Mouse (Mus musculus): ENCODE measurements around the gene Runx2.

Gene Runx2

GRCm38 (mm10) chr17:44660121-44660806 is 154.3 kb downstream of the Runx2 start:
- DNase-seq (ENCODE audit: low spot score) = no peak

GRCm38 (mm10) chr17:44654503-44654902 is 160.1 kb downstream of the Runx2 start:
- no peak for DNase-seq (ENCODE audit: low spot score)

GRCm38 (mm10) chr17:44653081-44653480 is 161.5 kb downstream of the Runx2 start:
- no peak for DNase-seq (ENCODE audit: low spot score)

GRCm38 (mm10) chr17:44652054-44652453 is 162.5 kb downstream of the Runx2 start:
- no peak for DNase-seq (ENCODE audit: low spot score)

GRCm38 (mm10) chr17:44651613-44652012 is 163.0 kb downstream of the Runx2 start:
- DNase-seq (ENCODE audit: low spot score) = no peak

- DNase-seq (ENCODE audit: low spot score) = no peak
Measured at GRCm38 (mm10) chr17:44650431-44650830, 164.2 kb downstream of the Runx2 start.

GRCm38 (mm10) chr17:44649056-44649455 is 165.5 kb downstream of the Runx2 start:
- no peak for DNase-seq (ENCODE audit: low spot score)

GRCm38 (mm10) chr17:44647916-44648315 is 166.7 kb downstream of the Runx2 start:
- no peak for DNase-seq (ENCODE audit: low spot score)

GRCm38 (mm10) chr17:44645146-44645545 is 169.5 kb downstream of the Runx2 start:
- no peak for DNase-seq (ENCODE audit: low spot score)

GRCm38 (mm10) chr17:44643260-44643659 is 171.3 kb downstream of the Runx2 start:
- DNase-seq (ENCODE audit: low spot score) = no peak

- no peak for DNase-seq (ENCODE audit: low spot score)
Measured at GRCm38 (mm10) chr17:44642126-44642525, 172.5 kb downstream of the Runx2 start.

GRCm38 (mm10) chr17:44640910-44641309 is 173.7 kb downstream of the Runx2 start:
- DNase-seq (ENCODE audit: low spot score) = no peak

- DNase-seq (ENCODE audit: low spot score) = no peak
Measured at GRCm38 (mm10) chr17:44639446-44639845, 175.2 kb downstream of the Runx2 start.

- DNase-seq (ENCODE audit: low spot score) = no peak
Measured at GRCm38 (mm10) chr17:44637181-44637880, 177.3 kb downstream of the Runx2 start.

- no peak for DNase-seq (ENCODE audit: low spot score)
Measured at GRCm38 (mm10) chr17:44634486-44634885, 180.1 kb downstream of the Runx2 start.

- DNase-seq (ENCODE audit: low spot score) = no peak
Measured at GRCm38 (mm10) chr17:44633607-44634415, 180.8 kb downstream of the Runx2 start.

GRCm38 (mm10) chr17:44632941-44633340 is 181.7 kb downstream of the Runx2 start:
- no peak for DNase-seq (ENCODE audit: low spot score)

- DNase-seq (ENCODE audit: low spot score) = no peak
Measured at GRCm38 (mm10) chr17:44632292-44632691, 182.3 kb downstream of the Runx2 start.

- no peak for DNase-seq (ENCODE audit: low spot score)
Measured at GRCm38 (mm10) chr17:44631577-44631976, 183.0 kb downstream of the Runx2 start.

GRCm38 (mm10) chr17:44627317-44627716 is 187.3 kb downstream of the Runx2 start:
- no peak for DNase-seq (ENCODE audit: low spot score)

GRCm38 (mm10) chr17:44623707-44624106 is 190.9 kb downstream of the Runx2 start:
- no peak for DNase-seq (ENCODE audit: low spot score)

- DNase-seq (ENCODE audit: low spot score) = no peak
Measured at GRCm38 (mm10) chr17:44623271-44623670, 191.3 kb downstream of the Runx2 start.

GRCm38 (mm10) chr17:44620456-44620855 is 194.1 kb downstream of the Runx2 start:
- DNase-seq (ENCODE audit: low spot score) = no peak

Data from testis, postnatal 14 days (tissue).